Mouse (Mus musculus): Measurements from ENCODE around the gene Cxcr5.

The Cxcr5 gene

GRCm38 (mm10) chr9:44479628-44480428 lies 81.8 kb downstream of the Cxcr5 start:
- DNase-seq (ENCODE audit: low read depth) = peak; percentile 89

GRCm38 (mm10) chr9:44478959-44479605 lies 82.6 kb downstream of the Cxcr5 start:
- peak; percentile 44 for DNase-seq (ENCODE audit: low read depth)

DNA sequence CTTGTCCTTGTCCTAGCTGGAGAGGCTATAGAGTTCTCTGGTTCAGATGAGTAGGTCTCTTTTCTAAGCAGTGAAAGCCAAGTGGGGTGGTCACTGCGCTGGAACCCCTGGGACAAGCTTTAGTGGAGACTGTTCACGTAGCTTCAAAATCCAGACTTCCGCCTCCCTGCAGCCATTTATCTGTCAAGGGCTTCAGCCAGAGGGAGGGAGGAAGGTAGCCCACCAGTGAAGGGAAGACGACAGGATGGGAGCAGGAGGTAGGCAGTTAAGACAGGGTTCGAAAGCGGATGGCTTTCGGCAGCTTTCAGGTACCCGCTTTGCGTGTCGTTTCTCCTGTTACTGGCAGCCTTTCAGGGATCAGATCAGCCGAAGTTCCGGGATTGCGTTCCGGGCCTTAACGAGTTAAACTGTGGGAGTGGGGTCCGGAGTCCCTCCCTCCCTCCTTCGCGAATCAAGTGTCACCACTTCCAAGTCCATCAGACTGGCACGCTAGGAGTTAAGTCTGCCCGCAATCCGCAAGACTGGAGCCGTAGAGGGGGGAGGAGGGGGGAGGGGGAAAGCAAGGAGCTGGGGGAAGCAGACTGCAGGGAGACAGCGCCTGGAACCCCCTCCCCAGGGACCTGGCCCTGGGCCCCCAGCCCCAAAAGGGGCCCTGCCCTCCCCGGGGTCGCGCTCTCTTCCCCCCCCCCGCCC lies 83.3 kb downstream of the Cxcr5 start:
- DNase-seq (ENCODE audit: low read depth) = no peak

- DNase-seq (ENCODE audit: low read depth) = peak; percentile 84
Observed at GRCm38 (mm10) chr9:44477339-44478228, 84.1 kb downstream of the Cxcr5 start.

GRCm38 (mm10) chr9:44475936-44476335 lies 85.7 kb downstream of the Cxcr5 start:
- no peak for DNase-seq (ENCODE audit: low read depth)

DNA sequence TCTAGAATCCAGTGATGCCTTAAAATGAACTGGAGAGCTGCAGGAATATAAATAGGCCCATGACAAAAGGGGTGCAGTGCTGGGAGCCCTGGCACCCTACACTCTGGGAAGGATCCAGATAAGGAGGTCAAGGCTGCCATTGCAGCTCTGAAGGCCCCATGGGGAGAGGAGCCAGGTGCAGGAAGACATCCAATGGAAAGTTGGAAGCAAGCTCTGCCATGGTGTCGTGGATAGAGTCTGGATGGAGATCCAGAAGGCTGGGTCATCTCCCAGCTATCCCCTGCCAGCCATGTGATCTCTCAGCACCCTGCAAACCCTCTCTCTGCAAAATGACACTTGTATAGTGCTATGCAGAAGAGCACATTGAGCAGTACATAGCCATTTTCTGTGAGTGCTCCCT lies 87.3 kb downstream of the Cxcr5 start:
- DNase-seq (ENCODE audit: low read depth) = no peak

DNA sequence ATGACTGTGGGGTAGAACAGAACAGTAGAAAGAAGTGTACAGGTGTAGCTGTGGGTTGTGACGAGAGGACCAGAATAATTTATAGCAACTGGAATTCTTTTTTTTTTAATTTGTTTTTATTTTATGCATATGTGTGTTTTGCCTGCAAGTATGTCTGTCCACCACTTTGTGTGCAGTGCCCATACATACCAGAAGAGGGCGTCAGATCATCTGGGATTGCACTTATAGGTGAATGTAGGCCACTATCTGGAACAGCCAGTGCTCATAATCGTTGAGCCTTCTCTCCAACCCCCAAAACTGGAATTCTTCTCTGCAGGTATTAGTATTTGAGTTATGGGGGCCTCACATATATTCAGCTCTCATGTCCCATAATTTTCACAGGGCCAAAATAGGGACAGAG lies 88.5 kb downstream of the Cxcr5 start:
- DNase-seq (ENCODE audit: low read depth) = no peak

- no peak for DNase-seq (ENCODE audit: low read depth)
Observed at GRCm38 (mm10) chr9:44468800-44469199, 92.9 kb downstream of the Cxcr5 start.

GRCm38 (mm10) chr9:44468224-44468623 lies 93.5 kb downstream of the Cxcr5 start:
- no peak for DNase-seq (ENCODE audit: low read depth)

GRCm38 (mm10) chr9:44461950-44462349 lies 99.7 kb downstream of the Cxcr5 start:
- DNase-seq (ENCODE audit: low read depth) = no peak
